Mouse (Mus musculus) embryonic facial prominence, embryonic 13.5 days (tissue): ENCODE measurements around the gene Sh3gl2. TPM values are rescaled to one million over a fixed set of nuclear protein-coding genes. Genes with fewer than 3 reads are reported as not detected.

Source experiments
- ATAC-seq: fragments of 200-750 bp; cut with Nextera tagmentation; 2 replicates; pipeline ENCODE4 v1.8.0; 2017; ENCODE audit warnings: low read depth; ENCODE audit not compliant: insufficient number of reproducible peaks, insufficient read depth, low FRiP score, low TSS enrichment
- H3K27ac ChIP-seq: fragments of 300-500 bp; sonication (generic); 2 replicates; pipeline ENCODE4 v1.5.1; 2015; ENCODE audit warnings: moderate library complexity, mild to moderate bottlenecking, inconsistent platforms
- H3K27me3 ChIP-seq: fragments of 300-500 bp; sonication (generic); 2 replicates; pipeline ENCODE4 v1.6.1; 2015; ENCODE audit warnings: mild to moderate bottlenecking, inconsistent platforms
- H3K36me3 ChIP-seq: fragments of 300-500 bp; sonication (generic); 2 replicates; pipeline ENCODE4 v1.6.1; 2015; ENCODE audit warnings: mild to moderate bottlenecking, inconsistent platforms
- H3K4me1 ChIP-seq: fragments of 300-500 bp; sonication (generic); 2 replicates; pipeline ENCODE4 v1.6.1; 2015; ENCODE audit warnings: inconsistent platforms
- H3K4me2 ChIP-seq: fragments of 300-500 bp; sonication (generic); 2 replicates; pipeline ENCODE4 v1.6.1; 2015; ENCODE audit warnings: moderate library complexity, mild to moderate bottlenecking, inconsistent platforms
- H3K4me3 ChIP-seq: fragments of 300-500 bp; sonication (generic); 2 replicates; pipeline ENCODE4 v1.5.1; 2015; ENCODE audit warnings: mild to moderate bottlenecking, inconsistent platforms
- H3K9ac ChIP-seq: fragments of 300-500 bp; sonication (generic); 2 replicates; pipeline ENCODE4 v1.6.1; 2015; ENCODE audit warnings: mild to moderate bottlenecking, inconsistent platforms
- H3K9me3 ChIP-seq: fragments of 300-500 bp; sonication (generic); 2 replicates; pipeline ENCODE4 v1.6.1; 2016; ENCODE audit warnings: inconsistent platforms
- WGBS: fragments of 180-500 bp; shearing (Covaris S2); methylation state at CpG from one replicate; pipeline ENCODE4 v1.1.7; 2015; ENCODE audit warnings: mixed read lengths; 5-methylcytosine and 5-hydroxymethylcytosine counted together
- polyA plus RNA-seq: library from polyadenylated mRNA; unstranded; fragments of >200 nt; fragmentation: Nextera tagmentation; extraction: Ambion mirVana; gene quantifications from 2 replicates; pipeline ENCODE4 v1.2.1, GENCODE M21; 2015

Sh3gl2 gene
- polyA plus RNA-seq: 6.1 and 8.6 TPM in 2 replicates

- Histone ChIP-seq H3K27ac (no peak within 1 kb of the TSS), H3K4me2 (peak within 1 kb of the TSS; percentile 97), H3K9ac (peak within 1 kb of the TSS; percentile 75), H3K36me3 (no peaks in the 10 kb centered on the region), H3K4me1 (peaks cover 8% of the 10 kb centered on the region; the same call in 1 of the 2 replicates), H3K4me3 (peak within 1 kb of the TSS; percentile 73), H3K27me3 (peaks cover 67% of the 10 kb centered on the region), H3K9me3 (no peaks in the 10 kb centered on the region)
- peak; percentile 74; the same call in 1 of the 2 replicates for ATAC-seq
- under 1% methylated on average over 47 of the region's 48 CpGs for WGBS
These were observed at the start of gene Sh3gl2 for GRCm38 (mm10) chr4:85205071-85205635. Gene Sh3gl2 (plus strand): TSS chr4:85205126.

- 0 out of 2 replicates have a peak, but pooled peaks cover 3% of the 10 kb centered on the region for H3K4me1 ChIP-seq
- no peak overlapping the region for H3K4me2 ChIP-seq
- no peak overlapping the region for H3K9ac ChIP-seq
- H3K27ac ChIP-seq: no peak overlapping the region
- H3K36me3 ChIP-seq: no peaks in the 10 kb centered on the region
- 63% methylated on average over 4 of the region's 4 CpGs for WGBS
- no peaks in the 10 kb centered on the region for H3K27me3 ChIP-seq
- ATAC-seq: no peak
- H3K9me3 ChIP-seq: no peaks in the 10 kb centered on the region
- no peak overlapping the region for H3K4me3 ChIP-seq
These were observed 43.8 kb upstream of the Sh3gl2 start for GRCm38 (mm10) chr4:85161156-85161555.

- no peak overlapping the region for H3K4me3 ChIP-seq
- H3K4me1 ChIP-seq: 0 out of 2 replicates have a peak, but pooled peaks cover 3% of the 10 kb centered on the region
- no peak overlapping the region for H3K27ac ChIP-seq
- 0 out of 2 replicates have a peak overlapping the region, but pooled peaks have one; percentile 6 for H3K9ac ChIP-seq
- no peaks in the 10 kb centered on the region for H3K36me3 ChIP-seq
- no peaks in the 10 kb centered on the region for H3K9me3 ChIP-seq
- H3K27me3 ChIP-seq: no peaks in the 10 kb centered on the region
- peak overlapping the region; percentile 37 for H3K4me2 ChIP-seq
- ATAC-seq: 0 out of 2 replicates have a peak, but pooled peaks have one; percentile 32
- 27% methylated on average over 27 of the region's 27 CpGs for WGBS
These were observed 42.2 kb upstream of the Sh3gl2 start for GRCm38 (mm10) chr4:85162468-85163312.

- H3K9me3 ChIP-seq: no peaks in the 10 kb centered on the region
- no peak for ATAC-seq
- no peak overlapping the region for H3K9ac ChIP-seq
- H3K36me3 ChIP-seq: no peaks in the 10 kb centered on the region
- 84% methylated on average over 2 of the region's 2 CpGs for WGBS
- no peaks in the 10 kb centered on the region for H3K27me3 ChIP-seq
- H3K4me2 ChIP-seq: no peak overlapping the region
- no peak overlapping the region for H3K27ac ChIP-seq
- 0 out of 2 replicates have a peak, but pooled peaks cover 3% of the 10 kb centered on the region for H3K4me1 ChIP-seq
- no peak overlapping the region for H3K4me3 ChIP-seq
These were observed 41.7 kb upstream of the Sh3gl2 start for GRCm38 (mm10) chr4:85163313-85163615.

GRCm38 (mm10) chr4:85168001-85168400 lies 36.9 kb upstream of the Sh3gl2 start:
- H3K4me1 ChIP-seq: 0 out of 2 replicates have a peak, but pooled peaks cover under 1% of the 10 kb centered on the region
- H3K9ac ChIP-seq: no peak overlapping the region
- no peak for ATAC-seq
- H3K36me3 ChIP-seq: no peaks in the 10 kb centered on the region
- no peaks in the 10 kb centered on the region for H3K9me3 ChIP-seq
- no peaks in the 10 kb centered on the region for H3K27me3 ChIP-seq
- H3K4me2 ChIP-seq: no peak overlapping the region
- H3K27ac ChIP-seq: no peak overlapping the region
- H3K4me3 ChIP-seq: no peak overlapping the region
- 92% methylated on average over 12 of the region's 12 CpGs for WGBS

- Histone ChIP-seq H3K9me3 (no peaks in the 10 kb centered on the region), H3K36me3 (no peaks in the 10 kb centered on the region), H3K4me2 (no peak overlapping the region), H3K27ac (no peak overlapping the region), H3K27me3 (no peaks in the 10 kb centered on the region), H3K9ac (no peak overlapping the region), H3K4me1 (no peaks in the 10 kb centered on the region), H3K4me3 (no peak overlapping the region)
- WGBS: 91% methylated on average over 4 of the region's 4 CpGs
- no peak for ATAC-seq
These were observed 29.5 kb upstream of the Sh3gl2 start for GRCm38 (mm10) chr4:85175466-85175865.

GRCm38 (mm10) chr4:85178394-85179051 lies 26.4 kb upstream of the Sh3gl2 start:
- ATAC-seq: no peak
- Histone ChIP-seq H3K4me2 (no peak overlapping the region), H3K4me3 (no peak overlapping the region), H3K36me3 (no peaks in the 10 kb centered on the region), H3K27ac (no peak overlapping the region), H3K27me3 (no peaks in the 10 kb centered on the region), H3K9me3 (no peaks in the 10 kb centered on the region), H3K9ac (no peak overlapping the region), H3K4me1 (no peaks in the 10 kb centered on the region)
- WGBS: 89% methylated on average over 9 of the region's 9 CpGs

GRCm38 (mm10) chr4:85186011-85186410 lies 18.9 kb upstream of the Sh3gl2 start:
- 70% methylated on average over 4 of the region's 4 CpGs for WGBS

GRCm38 (mm10) chr4:85196201-85196600 lies 8.7 kb upstream of the Sh3gl2 start:
- Histone ChIP-seq H3K4me1 (no peaks in the 10 kb centered on the region), H3K27me3 (no peaks in the 10 kb centered on the region; the same call in 1 of the 2 replicates), H3K9ac (no peak overlapping the region), H3K36me3 (no peaks in the 10 kb centered on the region), H3K27ac (no peak overlapping the region), H3K4me3 (no peak overlapping the region), H3K4me2 (no peak overlapping the region), H3K9me3 (no peaks in the 10 kb centered on the region)
- no peak for ATAC-seq
- WGBS: 67% methylated on average over 4 of the region's 4 CpGs

More at GRCm38 (mm10) chr4:85186011-85186410, 18.9 kb upstream of the Sh3gl2 start:
- H3K4me3 ChIP-seq: no peak overlapping the region
- no peaks in the 10 kb centered on the region for H3K4me1 ChIP-seq
- no peaks in the 10 kb centered on the region for H3K36me3 ChIP-seq
- no peak overlapping the region for H3K4me2 ChIP-seq
- H3K27ac ChIP-seq: no peak overlapping the region
- no peaks in the 10 kb centered on the region for H3K27me3 ChIP-seq
- H3K9ac ChIP-seq: no peak overlapping the region
- ATAC-seq: no peak
- no peaks in the 10 kb centered on the region for H3K9me3 ChIP-seq

- no peak overlapping the region for H3K4me2 ChIP-seq
- H3K4me1 ChIP-seq: no peaks in the 10 kb centered on the region
- peaks cover 20% of the 10 kb centered on the region for H3K27me3 ChIP-seq
- no peak for ATAC-seq
- no peak overlapping the region for H3K9ac ChIP-seq
- WGBS: 86% methylated on average over 9 of the region's 9 CpGs
- H3K36me3 ChIP-seq: no peaks in the 10 kb centered on the region
- no peaks in the 10 kb centered on the region for H3K9me3 ChIP-seq
- no peak overlapping the region for H3K4me3 ChIP-seq
- H3K27ac ChIP-seq: no peak overlapping the region
These were observed 6.5 kb upstream of the Sh3gl2 start for GRCm38 (mm10) chr4:85198431-85198830.

- Histone ChIP-seq H3K4me2 (no peak overlapping the region), H3K27me3 (peaks cover 55% of the 10 kb centered on the region), H3K9ac (no peak overlapping the region), H3K36me3 (no peaks in the 10 kb centered on the region), H3K4me3 (no peak overlapping the region), H3K9me3 (no peaks in the 10 kb centered on the region), H3K4me1 (peaks cover 8% of the 10 kb centered on the region; the same call in 1 of the 2 replicates), H3K27ac (no peak overlapping the region)
- WGBS: 51% methylated on average over 7 of the region's 7 CpGs
- no peak for ATAC-seq
These were observed 2.3 kb upstream of the Sh3gl2 start for GRCm38 (mm10) chr4:85202582-85202981.
